Mouse (Mus musculus): ENCODE measurements around the gene Sf3b1.

DNA sequence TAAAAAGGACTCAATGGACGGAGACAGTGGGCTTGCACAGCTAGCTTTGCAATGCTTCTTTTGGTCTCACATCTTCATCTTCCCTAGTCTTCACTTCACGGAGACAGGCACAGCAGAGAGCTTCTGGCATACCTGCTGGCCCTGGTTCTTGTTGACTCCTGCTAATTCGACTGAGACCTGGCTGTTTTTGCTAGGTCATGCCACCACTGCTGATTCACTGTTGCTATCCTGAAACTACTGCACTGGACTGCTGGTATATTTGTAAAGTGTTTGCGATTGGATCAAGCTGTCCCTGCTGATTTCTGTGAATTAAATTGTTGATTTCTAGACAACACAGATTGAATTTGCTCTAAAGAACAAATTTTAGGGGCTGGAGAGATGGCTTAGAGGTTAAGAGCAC, 14.4 kb upstream of the Sf3b1 start:
- no peak for TF ChIP-seq ZC3H11A (IDR thresholded peaks at IDR 0.05; ENCODE audit: borderline replicate concordance, low read depth, low read length)
- TF ChIP-seq HCFC1 (IDR thresholded peaks at IDR 0.05; ENCODE audit: borderline replicate concordance, insufficient read depth, low read length) = no peak
- no peak for TF ChIP-seq CHD2 (IDR thresholded peaks at IDR 0.05; ENCODE audit: low read depth, low read length)
- TF ChIP-seq ZNF384 (IDR thresholded peaks at IDR 0.05; ENCODE audit: low read depth, low read length) = no peak

All from ES-E14 (cell line).